Mouse (Mus musculus): ENCODE results near the gene Spn. TPM values are rescaled to one million over a fixed set of nuclear protein-coding genes. Genes with fewer than 3 reads are reported as not detected.

The Spn gene
- polyA plus RNA-seq, 1 experiment from 2014 or later: not detected

DNA sequence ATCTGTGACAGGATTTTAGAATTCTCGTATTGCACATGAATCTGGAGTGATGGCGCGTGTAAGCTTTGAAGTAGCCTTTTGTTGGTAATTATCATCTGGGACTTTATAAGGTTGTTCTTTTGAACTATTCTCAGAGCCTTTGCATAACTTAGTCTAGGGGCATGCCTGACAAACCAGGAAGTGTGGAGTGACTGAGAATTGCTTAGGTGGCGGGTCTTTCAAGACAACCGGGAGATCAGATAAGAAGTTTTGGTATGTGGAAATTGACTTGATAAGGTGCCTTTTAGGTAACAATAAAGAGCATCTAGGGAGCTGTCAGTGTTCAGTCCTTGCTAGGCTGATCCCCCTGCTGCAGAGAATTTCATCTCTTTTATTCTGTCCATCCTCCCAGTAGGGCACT is 28.9 kb upstream of the Spn start:
- H3K4me1 ChIP-seq (ENCODE audit: control insufficient read depth, insufficient read depth, low read length): no peaks in the 10 kb centered on the region

DNA sequence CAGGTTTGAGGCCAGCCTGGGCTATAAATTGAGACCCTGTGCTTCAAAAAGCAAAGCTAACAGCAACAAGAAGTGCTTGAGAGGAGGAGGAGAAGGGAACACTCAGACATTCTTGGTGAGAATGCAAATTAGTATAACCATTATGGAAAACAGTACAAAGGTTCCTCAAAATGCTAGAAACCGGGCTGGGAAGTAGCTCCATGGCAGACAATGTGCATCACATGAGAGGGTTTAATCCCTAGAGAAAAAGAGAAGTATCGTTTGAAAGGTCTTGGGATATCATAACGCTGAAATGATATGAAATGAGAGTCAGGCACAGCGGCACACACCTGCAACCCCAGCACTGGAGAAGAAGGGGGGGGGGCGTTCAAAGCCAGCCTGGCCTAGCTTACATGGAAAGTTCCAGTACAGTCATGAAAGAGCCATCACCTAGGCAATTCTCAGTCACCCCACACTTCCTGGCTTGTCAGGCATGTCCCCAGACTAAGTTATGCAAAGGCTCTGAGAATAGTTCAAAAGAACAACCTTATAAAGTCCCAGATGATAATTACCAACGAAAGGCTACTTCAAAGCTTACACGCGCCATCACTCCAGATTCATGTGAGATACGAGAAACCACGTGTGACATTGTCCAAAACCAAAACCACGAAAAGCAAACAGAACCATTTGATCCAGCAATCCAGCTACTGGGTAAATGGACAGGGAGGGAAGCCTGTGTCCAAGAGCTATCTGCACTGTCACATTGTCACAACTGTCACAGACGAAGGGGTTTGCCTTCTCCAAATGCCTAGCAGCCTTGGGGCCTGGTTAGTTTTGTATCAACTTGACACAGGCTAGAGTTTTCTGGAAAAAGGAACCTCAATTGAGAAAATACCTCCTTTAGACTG is 28.2 kb upstream of the Spn start:
- Histone ChIP-seq H3K4me3 (ENCODE audit: low read depth, low read length) (no peak overlapping the region), H3K9ac (replicated peaks; ENCODE audit: low read depth, low read length) (no peak overlapping the region), H3K4me2 (ENCODE audit: low read depth, low read length) (no peak overlapping the region), H3K27me3 (ENCODE audit: control insufficient read depth, insufficient read depth, low read length) (no peaks in the 10 kb centered on the region), H3K9me3 (ENCODE audit: control insufficient read depth, low read length) (no peaks in the 10 kb centered on the region), H3K27ac (ENCODE audit: low read depth, low read length) (no peak overlapping the region), H3K36me3 (ENCODE audit: control insufficient read depth, insufficient read depth, low read length) (no peaks in the 10 kb centered on the region), H3K4me1 (ENCODE audit: control insufficient read depth, insufficient read depth, low read length) (no peaks in the 10 kb centered on the region)
- WGBS: 91% methylated on average over 12 of the region's 12 CpGs
- no peak for ATAC-seq (ENCODE audit: low read depth)

More for the DNA sequence above, 28.9 kb upstream of the Spn start:
- H3K4me2 ChIP-seq (ENCODE audit: low read depth, low read length): no peak overlapping the region
- H3K9me3 ChIP-seq (ENCODE audit: control insufficient read depth, low read length): no peaks in the 10 kb centered on the region
- no peak overlapping the region for H3K27ac ChIP-seq (ENCODE audit: low read depth, low read length)
- no peaks in the 10 kb centered on the region for H3K27me3 ChIP-seq (ENCODE audit: control insufficient read depth, insufficient read depth, low read length)
- no peak overlapping the region for H3K9ac ChIP-seq (replicated peaks; ENCODE audit: low read depth, low read length)
- H3K4me3 ChIP-seq (ENCODE audit: low read depth, low read length): no peak overlapping the region
- WGBS: 94% methylated on average over 5 of the region's 5 CpGs
- H3K36me3 ChIP-seq (ENCODE audit: control insufficient read depth, insufficient read depth, low read length): no peaks in the 10 kb centered on the region
- ATAC-seq (ENCODE audit: low read depth): no peak

DNA sequence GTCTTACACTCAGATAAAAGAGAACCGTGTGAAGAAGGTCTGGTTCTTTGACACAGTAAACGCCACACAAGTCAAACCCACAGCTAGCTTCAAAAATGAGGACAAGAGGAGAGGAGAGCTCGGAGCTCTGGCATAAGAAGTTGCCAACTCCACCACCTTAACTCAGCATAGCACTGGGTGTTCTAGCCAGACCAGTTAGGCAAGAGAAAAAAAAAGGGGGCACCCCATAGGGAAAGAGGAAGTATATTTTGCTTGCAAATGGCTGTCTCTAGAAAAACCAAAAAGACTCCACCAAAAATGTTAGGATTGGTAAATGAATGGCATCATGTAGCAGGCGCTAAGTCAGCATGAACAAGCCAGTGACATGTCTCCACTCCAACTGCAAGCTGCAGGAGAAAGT is 26.4 kb upstream of the Spn start:
- H3K27ac ChIP-seq (ENCODE audit: low read depth, low read length): no peak overlapping the region
- H3K4me1 ChIP-seq (ENCODE audit: control insufficient read depth, insufficient read depth, low read length): no peaks in the 10 kb centered on the region
- ATAC-seq (ENCODE audit: low read depth): no peak
- H3K27me3 ChIP-seq (ENCODE audit: control insufficient read depth, insufficient read depth, low read length): no peaks in the 10 kb centered on the region
- no peak overlapping the region for H3K4me2 ChIP-seq (ENCODE audit: low read depth, low read length)
- H3K9ac ChIP-seq (replicated peaks; ENCODE audit: low read depth, low read length): no peak overlapping the region
- WGBS: 87% methylated on average over 4 of the region's 4 CpGs
- no peak overlapping the region for H3K4me3 ChIP-seq (ENCODE audit: low read depth, low read length)
- H3K9me3 ChIP-seq (ENCODE audit: control insufficient read depth, low read length): no peaks in the 10 kb centered on the region
- no peaks in the 10 kb centered on the region for H3K36me3 ChIP-seq (ENCODE audit: control insufficient read depth, insufficient read depth, low read length)

DNA sequence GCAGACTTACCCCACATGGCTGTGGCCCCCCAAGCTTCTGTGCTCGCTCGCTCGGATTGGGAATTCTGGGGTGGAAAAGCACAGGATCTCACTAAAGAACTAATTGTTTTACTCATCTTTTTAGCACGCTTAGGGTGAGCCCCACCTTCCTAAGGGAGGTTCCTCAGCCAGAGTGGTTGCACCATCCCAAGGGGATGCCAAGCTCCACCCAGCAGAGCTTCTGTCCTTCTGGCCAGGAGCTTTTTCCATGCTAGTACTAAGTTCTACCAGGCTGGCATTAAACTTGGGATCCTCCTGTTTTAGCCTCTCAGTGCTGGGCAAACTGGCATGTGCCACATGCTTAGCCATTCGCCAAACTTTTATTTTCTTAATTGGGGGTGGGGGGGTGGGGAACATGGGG is 24.9 kb upstream of the Spn start:
- Histone ChIP-seq H3K4me1 (ENCODE audit: control insufficient read depth, insufficient read depth, low read length) (no peaks in the 10 kb centered on the region), H3K27me3 (ENCODE audit: control insufficient read depth, insufficient read depth, low read length) (no peaks in the 10 kb centered on the region), H3K4me3 (ENCODE audit: low read depth, low read length) (no peak overlapping the region), H3K27ac (ENCODE audit: low read depth, low read length) (no peak overlapping the region), H3K9me3 (ENCODE audit: control insufficient read depth, low read length) (no peaks in the 10 kb centered on the region), H3K4me2 (ENCODE audit: low read depth, low read length) (no peak overlapping the region), H3K9ac (replicated peaks; ENCODE audit: low read depth, low read length) (no peak overlapping the region), H3K36me3 (ENCODE audit: control insufficient read depth, insufficient read depth, low read length) (no peaks in the 10 kb centered on the region)
- WGBS: 85% methylated on average over 5 of the region's 5 CpGs
- ATAC-seq (ENCODE audit: low read depth): no peak

DNA sequence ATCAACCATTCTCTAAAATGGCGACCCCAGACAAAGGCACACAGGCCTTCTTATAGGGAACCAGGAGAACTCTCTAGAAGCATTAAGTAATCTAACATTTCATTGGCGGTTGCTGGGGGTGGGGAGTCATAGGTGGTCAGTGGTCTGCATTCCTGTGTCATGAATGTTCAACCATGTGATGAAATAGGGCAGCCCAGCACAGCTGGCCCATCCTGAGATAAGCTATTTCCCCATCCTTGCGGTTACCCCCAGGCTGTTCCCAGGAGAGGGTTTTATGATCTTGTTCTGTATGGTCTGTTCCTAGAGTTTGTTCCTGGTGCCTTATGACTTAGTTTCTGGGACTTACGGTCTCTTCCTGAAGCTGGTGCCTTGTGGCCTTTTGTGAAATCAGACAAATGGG is 19.9 kb upstream of the Spn start:
- no peak overlapping the region for H3K4me3 ChIP-seq (ENCODE audit: low read depth, low read length)
- H3K4me2 ChIP-seq (ENCODE audit: low read depth, low read length): no peak overlapping the region
- WGBS: 89% methylated on average over 4 of the region's 4 CpGs
- H3K27ac ChIP-seq (ENCODE audit: low read depth, low read length): no peak overlapping the region
- H3K27me3 ChIP-seq (ENCODE audit: control insufficient read depth, insufficient read depth, low read length): no peaks in the 10 kb centered on the region
- H3K36me3 ChIP-seq (ENCODE audit: control insufficient read depth, insufficient read depth, low read length): no peaks in the 10 kb centered on the region
- H3K4me1 ChIP-seq (ENCODE audit: control insufficient read depth, insufficient read depth, low read length): no peaks in the 10 kb centered on the region
- no peaks in the 10 kb centered on the region for H3K9me3 ChIP-seq (ENCODE audit: control insufficient read depth, low read length)
- ATAC-seq (ENCODE audit: low read depth): no peak
- H3K9ac ChIP-seq (replicated peaks; ENCODE audit: low read depth, low read length): no peak overlapping the region

DNA sequence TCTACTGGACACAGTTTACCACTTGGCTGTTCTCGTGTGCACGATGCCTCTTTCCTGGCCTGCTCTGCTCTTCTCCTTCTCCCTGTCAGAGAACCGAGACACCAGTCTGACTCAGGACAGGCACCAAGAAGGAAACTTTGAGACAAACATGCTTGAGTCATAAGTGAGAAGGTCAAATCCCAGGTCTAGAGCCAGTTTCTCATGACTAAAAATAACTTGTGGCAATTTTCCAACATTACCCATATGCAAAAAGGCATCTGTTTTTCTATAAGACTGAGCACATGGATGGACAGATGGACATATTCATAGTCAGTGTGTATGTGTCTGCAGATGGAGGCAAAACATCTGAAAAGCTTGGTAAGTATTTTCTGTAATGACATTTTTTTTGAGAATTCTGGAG is 15.9 kb upstream of the Spn start:
- Histone ChIP-seq H3K9ac (replicated peaks; ENCODE audit: low read depth, low read length) (no peak overlapping the region), H3K9me3 (ENCODE audit: control insufficient read depth, low read length) (no peaks in the 10 kb centered on the region), H3K4me1 (ENCODE audit: control insufficient read depth, insufficient read depth, low read length) (no peaks in the 10 kb centered on the region), H3K27me3 (ENCODE audit: control insufficient read depth, insufficient read depth, low read length) (no peaks in the 10 kb centered on the region), H3K4me3 (ENCODE audit: low read depth, low read length) (no peak overlapping the region), H3K27ac (ENCODE audit: low read depth, low read length) (no peak overlapping the region), H3K4me2 (ENCODE audit: low read depth, low read length) (no peak overlapping the region), H3K36me3 (ENCODE audit: control insufficient read depth, insufficient read depth, low read length) (no peaks in the 10 kb centered on the region)
- WGBS: 84% methylated on average over 3 of the region's 3 CpGs
- ATAC-seq (ENCODE audit: low read depth): no peak

DNA sequence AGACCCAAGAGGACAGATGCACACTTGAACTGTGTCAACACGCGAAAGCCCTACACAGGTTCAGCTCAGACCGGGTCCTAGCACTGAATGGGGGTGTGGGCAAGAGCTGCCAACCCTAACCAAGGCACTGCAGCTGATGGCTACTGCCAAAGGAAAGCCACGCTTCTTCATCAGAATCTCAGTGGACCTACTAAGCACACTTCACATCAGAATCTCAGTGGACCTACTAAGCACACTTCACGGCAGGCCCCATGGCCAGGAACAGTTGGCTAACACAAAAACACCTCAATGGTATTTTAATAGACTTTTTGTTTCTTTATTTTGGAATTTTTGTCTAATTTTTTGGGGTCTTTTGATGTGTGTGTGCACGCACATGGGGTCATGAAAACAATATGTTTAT is 14.8 kb upstream of the Spn start:
- Histone ChIP-seq H3K4me3 (ENCODE audit: low read depth, low read length) (no peak overlapping the region), H3K27me3 (ENCODE audit: control insufficient read depth, insufficient read depth, low read length) (no peaks in the 10 kb centered on the region), H3K4me1 (ENCODE audit: control insufficient read depth, insufficient read depth, low read length) (no peaks in the 10 kb centered on the region), H3K27ac (ENCODE audit: low read depth, low read length) (no peak overlapping the region), H3K36me3 (ENCODE audit: control insufficient read depth, insufficient read depth, low read length) (no peaks in the 10 kb centered on the region), H3K9ac (replicated peaks; ENCODE audit: low read depth, low read length) (no peak overlapping the region), H3K4me2 (ENCODE audit: low read depth, low read length) (no peak overlapping the region), H3K9me3 (ENCODE audit: control insufficient read depth, low read length) (no peaks in the 10 kb centered on the region)
- WGBS: 93% methylated on average over 6 of the region's 6 CpGs
- no peak for ATAC-seq (ENCODE audit: low read depth)

DNA sequence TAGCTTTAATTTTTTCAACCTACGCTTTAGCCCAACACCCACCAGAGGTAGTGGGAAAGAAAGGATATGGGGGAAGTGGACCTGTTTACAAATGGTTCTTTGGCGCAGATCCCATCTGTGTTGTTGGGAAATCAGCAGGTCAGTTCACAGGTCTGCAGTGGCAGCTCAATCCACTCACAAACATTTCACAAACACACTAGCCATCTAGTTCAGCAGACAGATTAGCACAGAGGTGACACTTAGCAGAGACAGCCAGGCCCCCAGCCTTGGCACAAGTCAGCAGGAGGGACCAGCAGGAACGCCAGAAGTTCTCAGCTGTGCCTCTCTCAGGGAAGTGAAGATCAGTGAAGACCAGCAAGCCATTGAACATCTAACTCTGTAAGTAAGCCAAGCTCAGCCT is 10.3 kb upstream of the Spn start:
- no peak for ATAC-seq (ENCODE audit: low read depth)
- H3K9ac ChIP-seq (replicated peaks; ENCODE audit: low read depth, low read length): no peak overlapping the region
- no peaks in the 10 kb centered on the region for H3K36me3 ChIP-seq (ENCODE audit: control insufficient read depth, insufficient read depth, low read length)
- H3K4me3 ChIP-seq (ENCODE audit: low read depth, low read length): no peak overlapping the region
- H3K27me3 ChIP-seq (ENCODE audit: control insufficient read depth, insufficient read depth, low read length): no peaks in the 10 kb centered on the region
- H3K4me2 ChIP-seq (ENCODE audit: low read depth, low read length): no peak overlapping the region
- 79% methylated on average over 3 of the region's 3 CpGs for WGBS
- no peaks in the 10 kb centered on the region for H3K9me3 ChIP-seq (ENCODE audit: control insufficient read depth, low read length)
- no peak overlapping the region for H3K27ac ChIP-seq (ENCODE audit: low read depth, low read length)
- H3K4me1 ChIP-seq (ENCODE audit: control insufficient read depth, insufficient read depth, low read length): no peaks in the 10 kb centered on the region

DNA sequence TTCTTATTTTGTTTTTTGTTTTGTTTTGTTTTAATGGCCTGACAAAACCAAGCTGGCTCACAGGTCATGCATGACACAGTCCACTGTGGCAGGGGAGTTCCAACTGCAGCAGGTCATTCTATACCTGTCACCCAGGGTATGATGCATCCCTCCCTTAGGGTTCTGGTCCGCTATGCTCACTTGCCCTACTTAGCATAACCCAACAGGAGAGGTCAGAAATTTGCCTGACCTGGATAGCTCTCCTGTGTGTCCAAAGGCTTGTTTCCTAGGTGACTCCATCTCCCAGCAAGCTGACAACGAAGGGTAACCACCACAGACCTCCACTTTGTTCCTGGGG is 8.6 kb upstream of the Spn start:
- no peak overlapping the region for H3K4me2 ChIP-seq (ENCODE audit: low read depth, low read length)
- WGBS: 60% methylated on average over 2 of the region's 2 CpGs
- no peak overlapping the region for H3K9ac ChIP-seq (replicated peaks; ENCODE audit: low read depth, low read length)
- no peaks in the 10 kb centered on the region for H3K9me3 ChIP-seq (ENCODE audit: control insufficient read depth, low read length)
- H3K27ac ChIP-seq (ENCODE audit: low read depth, low read length): no peak overlapping the region
- no peaks in the 10 kb centered on the region for H3K27me3 ChIP-seq (ENCODE audit: control insufficient read depth, insufficient read depth, low read length)
- H3K4me3 ChIP-seq (ENCODE audit: low read depth, low read length): no peak overlapping the region
- ATAC-seq (ENCODE audit: low read depth): no peak
- H3K4me1 ChIP-seq (ENCODE audit: control insufficient read depth, insufficient read depth, low read length): no peaks in the 10 kb centered on the region
- H3K36me3 ChIP-seq (ENCODE audit: control insufficient read depth, insufficient read depth, low read length): no peaks in the 10 kb centered on the region

Measured in neural tube, embryonic 14.5 days (tissue).